Mouse (Mus musculus) monocyte, adult 59 days (primary cell): ENCODE results near the gene Abhd17c. TPM values are rescaled to one million over a fixed set of nuclear protein-coding genes. Genes with fewer than 3 reads are reported as not detected.

Source experiments
- total RNA-seq, 2 experiments: library from RNA; stranded (reverse); gene quantifications; one replicate each; pipeline ENCODE4 v1.2.4; 2023

The Abhd17c gene
- 10 to 100 TPM; 24.3 to 24.8 TPM for total RNA-seq

GRCm38 (mm10) chr7:84151001-84151959, at the start of gene Abhd17c:
TSS of gene Abhd17c (minus strand) at chr7:84151893.

GRCm38 (mm10) chr7:84086039-84086829, 65.5 kb downstream of the Abhd17c start, which contains the start of gene Cemip:
TSS of gene Cemip (minus strand) at chr7:84086502.

Other genes starting within 250 kb of the Abhd17c start
- gene Cemip, start 65.4 kb downstream of the Abhd17c start, total RNA-seq, result not detected